Mouse (Mus musculus) heart, embryonic 10.5 days (tissue): Measurements from ENCODE around the gene Itgb5. TPM values are rescaled to one million over a fixed set of nuclear protein-coding genes. Genes with fewer than 3 reads are reported as not detected.

ENCODE experiments used
- DNase-seq: peaks from one replicate; pipeline ENCODE4 v3.0.0-alpha.2; 2017; ENCODE audit warnings: low spot score
- H3K27ac ChIP-seq: fragments of 300-500 bp; sonication (generic); 2 replicates; pipeline ENCODE4 v1.5.1; 2016; ENCODE audit warnings: mild to moderate bottlenecking
- H3K27me3 ChIP-seq: fragments of 300-500 bp; sonication (generic); 2 replicates; pipeline ENCODE4 v1.6.1; 2016; ENCODE audit warnings: mild to moderate bottlenecking; ENCODE audit not compliant: poor library complexity, insufficient read depth, severe bottlenecking
- H3K36me3 ChIP-seq: fragments of 300-500 bp; sonication (generic); 2 replicates; pipeline ENCODE4 v1.6.1; 2016; ENCODE audit warnings: mild to moderate bottlenecking, moderate library complexity
- H3K4me1 ChIP-seq: fragments of 300-500 bp; sonication (generic); 2 replicates; pipeline ENCODE4 v1.6.1; 2016; ENCODE audit warnings: mild to moderate bottlenecking
- H3K4me3 ChIP-seq: fragments of 300-500 bp; sonication (generic); 2 replicates; pipeline ENCODE4 v1.5.1; 2016; ENCODE audit warnings: mild to moderate bottlenecking, moderate library complexity
- H3K9me3 ChIP-seq: fragments of 300-500 bp; sonication (generic); 2 replicates; pipeline ENCODE4 v1.6.1; 2016; ENCODE audit warnings: mild to moderate bottlenecking, moderate library complexity
- WGBS: fragments of 180-500 bp; shearing (Covaris S2); methylation state at CpG from one replicate; pipeline ENCODE4 v1.1.7; 2016; 5-methylcytosine and 5-hydroxymethylcytosine counted together
- polyA plus RNA-seq: library from polyadenylated mRNA; unstranded; fragments of >200 nt; fragmentation: Nextera tagmentation; extraction: Ambion mirVana; gene quantifications from 2 replicates; pipeline ENCODE4 v1.2.1, GENCODE M21; 2016

Gene Itgb5
- polyA plus RNA-seq, 1 experiment from 2014 or later = 35.0 TPM

DNA sequence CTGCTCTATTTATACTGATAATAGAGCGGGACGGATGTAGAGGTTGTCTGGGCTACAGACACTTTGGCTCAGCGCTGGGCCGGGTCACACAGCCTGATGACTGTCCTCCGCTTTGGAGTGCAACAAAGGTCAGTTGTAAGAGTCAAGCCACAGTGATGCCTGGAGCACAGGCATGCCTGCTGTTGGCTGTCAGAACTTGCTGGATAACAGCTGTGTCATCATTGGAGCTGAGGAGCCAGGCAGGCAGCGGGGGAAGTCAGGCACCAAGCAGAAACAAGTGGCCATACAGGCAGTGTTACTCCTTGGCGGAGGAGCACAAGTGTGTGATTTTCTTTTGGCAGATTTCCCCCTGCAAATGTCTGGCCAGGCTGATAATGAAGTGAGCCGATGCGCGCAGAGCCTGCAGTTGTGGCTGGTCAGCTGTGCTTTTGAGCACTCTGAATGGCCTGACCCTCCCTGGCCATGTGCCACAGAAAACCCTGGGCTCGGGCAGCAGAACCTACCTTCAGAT, 111.9 kb downstream of the Itgb5 start:
- WGBS = 18% methylated on average over 11 of the region's 11 CpGs
- no peaks in the 10 kb centered on the region for H3K9me3 ChIP-seq
- DNase-seq = peak; percentile 91
- H3K27me3 ChIP-seq = no peaks in the 10 kb centered on the region
- peak overlapping the region; percentile 85 for H3K27ac ChIP-seq
- 0 out of 2 replicates have a peak, but pooled peaks cover under 1% of the 10 kb centered on the region for H3K36me3 ChIP-seq
- peaks cover 81% of the 10 kb centered on the region for H3K4me1 ChIP-seq
- 0 out of 2 replicates have a peak overlapping the region, but pooled peaks have one; percentile 7 for H3K4me3 ChIP-seq

DNA sequence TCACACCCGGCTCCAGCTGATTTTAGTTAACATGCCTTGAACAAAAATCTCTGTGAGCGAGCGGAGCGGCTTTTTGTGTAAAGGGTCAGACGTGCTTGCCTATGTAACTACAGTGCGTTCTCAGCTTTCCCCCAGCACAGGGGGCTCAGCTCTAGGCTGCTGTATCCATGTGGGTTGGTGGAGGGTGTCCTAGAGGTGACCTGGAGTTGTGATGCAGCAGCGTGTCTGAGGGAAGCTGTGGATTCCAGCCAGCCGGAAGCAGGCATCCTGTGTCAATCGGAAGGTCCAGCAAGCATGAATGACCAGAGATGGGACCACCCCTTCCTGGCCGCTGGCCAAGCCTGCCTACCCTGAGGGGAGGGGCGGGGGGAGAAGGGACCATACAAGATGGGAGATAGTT, 112.9 kb downstream of the Itgb5 start:
- WGBS = 58% methylated on average over 11 of the region's 11 CpGs
- no peak overlapping the region for H3K4me3 ChIP-seq
- H3K4me1 ChIP-seq = peaks cover 84% of the 10 kb centered on the region
- H3K36me3 ChIP-seq = 0 out of 2 replicates have a peak, but pooled peaks cover 4% of the 10 kb centered on the region
- H3K9me3 ChIP-seq = no peaks in the 10 kb centered on the region
- peak; percentile 85 for DNase-seq
- H3K27me3 ChIP-seq = no peaks in the 10 kb centered on the region
- peak overlapping the region; percentile 85 for H3K27ac ChIP-seq

DNA sequence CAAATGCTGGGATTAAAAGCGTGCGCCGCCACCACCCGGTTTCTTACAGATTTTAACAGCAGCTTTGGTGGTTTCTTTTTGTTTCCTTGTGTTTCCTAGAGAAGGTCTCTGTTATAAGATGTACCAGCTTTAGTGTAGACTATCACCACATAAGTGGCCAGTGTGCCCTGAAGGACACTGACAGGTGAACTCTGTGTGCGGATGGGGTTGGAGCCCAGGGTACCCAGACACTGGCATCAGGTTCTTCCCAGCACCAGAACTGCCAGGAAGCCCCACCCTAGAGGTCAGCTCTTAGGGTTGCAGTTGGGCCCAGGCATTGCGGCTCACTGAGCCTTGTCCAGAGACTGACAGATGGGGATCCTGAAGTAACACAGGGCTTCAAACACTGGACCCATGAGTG, 113.9 kb downstream of the Itgb5 start:
- Histone ChIP-seq H3K4me1 (peaks cover 74% of the 10 kb centered on the region), H3K9me3 (no peaks in the 10 kb centered on the region), H3K4me3 (no peak overlapping the region), H3K27ac (no peak overlapping the region), H3K36me3 (peaks cover 9% of the 10 kb centered on the region; the same call in 1 of the 2 replicates), H3K27me3 (no peaks in the 10 kb centered on the region)
- 97% methylated on average over 6 of the region's 6 CpGs for WGBS
- no peak for DNase-seq

DNA sequence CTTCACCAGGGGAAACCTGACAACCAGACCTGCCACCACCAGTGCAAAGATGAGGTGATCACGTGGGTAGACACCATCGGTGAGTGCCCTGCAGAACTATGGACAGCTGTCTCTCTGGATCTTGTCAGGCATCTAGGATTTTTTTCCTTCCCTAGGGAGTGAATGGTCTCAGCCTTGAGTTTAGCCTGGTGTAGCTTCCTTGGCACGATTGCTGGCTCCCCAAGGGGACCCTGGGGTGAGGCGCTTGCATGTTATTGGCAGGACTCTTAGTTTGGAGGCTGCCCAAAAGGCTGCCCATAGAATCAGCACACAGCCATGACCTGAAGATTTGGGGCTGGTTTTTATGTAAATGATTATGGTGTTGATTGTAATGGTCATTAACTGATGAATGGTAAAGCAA, 114.7 kb downstream of the Itgb5 start:
- H3K4me1 ChIP-seq = peaks cover 66% of the 10 kb centered on the region
- peaks cover 14% of the 10 kb centered on the region; the same call in 1 of the 2 replicates for H3K36me3 ChIP-seq
- H3K9me3 ChIP-seq = no peaks in the 10 kb centered on the region
- no peak overlapping the region for H3K27ac ChIP-seq
- H3K27me3 ChIP-seq = no peaks in the 10 kb centered on the region
- no peak for DNase-seq
- WGBS = 87% methylated on average over 4 of the region's 4 CpGs
- no peak overlapping the region for H3K4me3 ChIP-seq

DNA sequence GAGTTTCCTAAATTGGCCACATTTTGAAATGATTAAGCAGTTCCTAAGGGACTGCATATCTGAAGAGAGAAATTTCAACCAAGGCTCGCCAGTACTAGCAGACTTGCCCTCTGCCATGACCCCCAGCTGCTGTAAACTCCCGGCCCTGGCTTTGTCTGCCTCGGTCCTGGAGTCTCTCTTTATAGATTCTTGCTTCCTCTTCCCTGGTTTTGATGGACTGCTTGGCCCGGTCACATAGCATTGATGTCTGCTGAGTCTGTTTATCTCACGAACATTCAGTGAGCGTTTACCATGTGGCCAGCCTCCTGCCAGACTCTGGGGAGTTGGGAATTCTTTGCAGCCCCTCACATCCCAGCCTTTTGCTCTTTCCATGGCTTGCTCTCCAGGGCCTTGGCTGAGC, 115.3 kb downstream of the Itgb5 start:
- Histone ChIP-seq H3K27ac (peak overlapping the region; percentile 72; the same call in 1 of the 2 replicates), H3K4me3 (no peak overlapping the region), H3K4me1 (peaks cover 60% of the 10 kb centered on the region), H3K9me3 (no peaks in the 10 kb centered on the region), H3K36me3 (peaks cover 14% of the 10 kb centered on the region; the same call in 1 of the 2 replicates), H3K27me3 (no peaks in the 10 kb centered on the region)
- no peak for DNase-seq
- 26% methylated on average over 6 of the region's 6 CpGs for WGBS

DNA sequence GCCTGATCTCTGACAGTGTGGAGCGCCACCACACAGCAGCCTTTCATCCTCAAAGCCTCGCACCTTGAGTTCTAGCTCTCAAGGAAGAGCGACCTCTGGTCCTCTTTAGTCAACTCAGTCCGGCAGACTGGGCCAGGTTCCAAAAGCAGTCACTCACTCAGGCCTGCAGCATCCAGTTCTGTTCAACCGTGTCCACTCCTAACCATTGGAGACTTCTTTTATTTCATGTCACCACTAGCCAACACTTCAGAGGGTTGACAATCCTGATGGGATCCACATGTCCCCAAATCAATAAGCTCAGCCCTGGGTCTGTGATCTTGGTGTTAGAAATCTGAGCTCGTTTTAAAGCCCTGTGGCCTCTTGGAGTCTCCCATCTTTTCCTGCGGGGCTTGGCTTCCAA, 116.6 kb downstream of the Itgb5 start:
- Histone ChIP-seq H3K27ac (no peak overlapping the region), H3K36me3 (peaks cover 14% of the 10 kb centered on the region; the same call in 1 of the 2 replicates), H3K9me3 (no peaks in the 10 kb centered on the region), H3K4me3 (no peak overlapping the region), H3K27me3 (no peaks in the 10 kb centered on the region), H3K4me1 (peaks cover 47% of the 10 kb centered on the region)
- DNase-seq = no peak
- WGBS = 57% methylated on average over 7 of the region's 7 CpGs

DNA sequence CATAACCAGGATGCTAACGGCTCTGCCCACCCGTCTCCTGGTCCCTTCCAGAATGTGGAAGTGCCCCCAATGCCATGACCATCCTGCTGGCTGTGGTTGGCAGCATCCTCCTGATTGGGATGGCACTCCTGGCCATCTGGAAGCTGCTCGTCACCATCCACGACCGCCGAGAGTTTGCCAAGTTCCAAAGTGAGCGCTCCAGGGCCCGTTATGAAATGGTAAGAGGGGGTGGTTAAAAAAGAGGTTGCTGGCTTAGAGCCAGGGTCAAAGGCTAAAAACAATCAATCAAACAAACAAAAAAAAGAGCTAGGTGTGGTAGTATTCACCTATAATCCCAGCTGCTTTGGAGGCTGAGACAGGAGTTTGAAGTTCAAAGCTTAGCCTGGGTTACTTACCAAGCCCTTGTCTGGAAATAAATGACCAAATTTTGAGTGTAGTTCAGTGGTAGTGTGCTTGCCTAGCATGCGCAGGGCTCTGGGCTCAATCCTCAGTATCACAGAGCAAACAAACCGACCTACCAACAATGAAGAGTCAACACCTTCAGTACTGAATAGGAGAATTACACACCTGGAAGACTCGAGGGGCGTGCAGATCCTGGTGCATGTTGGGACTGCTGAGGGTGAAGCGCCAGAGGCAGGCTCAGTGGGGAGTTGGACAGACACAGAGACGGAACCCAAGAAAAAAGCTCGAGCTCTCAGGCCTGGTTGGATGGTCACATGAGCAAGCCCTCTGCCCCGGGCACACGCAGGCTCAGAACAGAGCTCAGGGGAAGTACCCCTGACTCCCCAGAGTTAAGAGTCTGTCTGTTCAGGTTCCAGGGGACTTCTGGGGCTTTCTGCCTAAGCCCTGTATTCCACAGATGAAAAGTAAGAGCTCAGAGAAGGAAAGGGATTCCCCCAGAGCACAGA, 118.5 kb downstream of the Itgb5 start:
- peaks cover 28% of the 10 kb centered on the region for H3K4me1 ChIP-seq
- H3K9me3 ChIP-seq = no peaks in the 10 kb centered on the region
- DNase-seq = no peak
- no peak overlapping the region for H3K27ac ChIP-seq
- H3K4me3 ChIP-seq = no peak overlapping the region
- peaks cover 15% of the 10 kb centered on the region; the same call in 1 of the 2 replicates for H3K36me3 ChIP-seq
- H3K27me3 ChIP-seq = no peaks in the 10 kb centered on the region
- 81% methylated on average over 17 of the region's 17 CpGs for WGBS

DNA sequence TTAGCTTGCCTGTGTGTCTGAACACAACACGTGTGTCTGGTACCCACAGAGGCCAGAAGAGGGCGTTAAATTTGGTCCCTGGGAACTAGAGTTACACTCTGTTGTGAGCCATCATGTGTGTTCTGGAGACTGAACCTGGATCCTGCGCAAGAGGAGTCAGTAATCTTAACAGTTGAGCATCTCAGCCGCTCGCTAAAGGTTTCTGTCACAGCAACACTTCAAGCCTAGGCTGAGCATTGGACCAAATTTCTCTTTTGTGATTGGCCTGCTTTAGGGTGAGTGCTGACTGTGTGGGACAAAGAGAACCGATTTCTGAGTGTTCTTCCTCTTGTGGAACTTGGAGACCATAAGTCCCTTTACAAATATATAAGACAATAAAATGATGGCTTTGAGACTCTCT, 120.9 kb downstream of the Itgb5 start:
- H3K27ac ChIP-seq = no peak overlapping the region
- H3K27me3 ChIP-seq = no peaks in the 10 kb centered on the region
- H3K9me3 ChIP-seq = no peaks in the 10 kb centered on the region
- peaks cover 40% of the 10 kb centered on the region for H3K36me3 ChIP-seq
- DNase-seq = no peak
- no peak overlapping the region for H3K4me3 ChIP-seq
- H3K4me1 ChIP-seq = peaks cover 12% of the 10 kb centered on the region
- WGBS = 78% methylated on average over 6 of the region's 6 CpGs

DNA sequence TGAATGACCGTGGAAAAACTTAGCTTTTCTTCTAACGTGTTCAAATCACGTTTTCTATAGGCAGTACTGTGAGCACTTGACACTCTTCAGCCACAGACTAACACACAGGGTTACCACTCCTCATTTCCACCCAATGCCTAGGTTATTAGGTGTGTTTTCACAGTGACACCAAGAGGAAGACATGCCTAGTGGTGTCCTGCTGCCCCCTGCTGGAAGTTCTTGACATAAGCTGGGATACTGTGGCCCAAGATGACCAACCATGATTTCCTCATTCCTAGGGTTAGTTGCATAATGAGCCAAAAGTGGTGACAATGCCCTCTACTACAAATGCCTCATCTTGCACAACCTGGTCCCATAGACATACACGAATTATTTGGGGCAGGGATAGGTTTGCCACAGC, 121.4 kb downstream of the Itgb5 start:
- peak; percentile 90 for DNase-seq
- H3K27me3 ChIP-seq = no peaks in the 10 kb centered on the region
- H3K9me3 ChIP-seq = no peaks in the 10 kb centered on the region
- WGBS = 32% methylated on average over 4 of the region's 4 CpGs
- no peak overlapping the region for H3K4me3 ChIP-seq
- H3K27ac ChIP-seq = no peak overlapping the region
- peaks cover 44% of the 10 kb centered on the region for H3K36me3 ChIP-seq
- peaks cover 9% of the 10 kb centered on the region for H3K4me1 ChIP-seq

DNA sequence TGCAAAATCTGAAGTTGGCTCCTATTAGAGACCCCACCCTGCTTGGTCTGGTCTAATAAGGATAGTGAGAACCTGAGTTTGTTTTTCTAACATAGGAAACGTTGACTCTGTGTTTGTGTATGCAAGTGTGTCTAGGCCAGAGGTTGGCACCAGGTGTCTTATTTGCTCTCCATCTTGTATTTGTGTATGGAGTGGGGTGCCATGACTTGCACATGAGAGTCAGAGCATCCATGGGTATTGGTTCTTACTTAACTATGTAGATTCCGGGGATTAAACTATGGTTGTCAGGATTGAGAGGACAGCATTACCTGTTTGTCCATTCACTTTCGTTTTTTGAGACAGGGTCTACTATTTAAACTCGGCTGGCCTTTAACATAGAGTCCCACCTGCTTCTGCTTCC, 123.5 kb downstream of the Itgb5 start:
- peaks cover 61% of the 10 kb centered on the region for H3K36me3 ChIP-seq
- WGBS = 80% methylated on average over 4 of the region's 4 CpGs

DNA sequence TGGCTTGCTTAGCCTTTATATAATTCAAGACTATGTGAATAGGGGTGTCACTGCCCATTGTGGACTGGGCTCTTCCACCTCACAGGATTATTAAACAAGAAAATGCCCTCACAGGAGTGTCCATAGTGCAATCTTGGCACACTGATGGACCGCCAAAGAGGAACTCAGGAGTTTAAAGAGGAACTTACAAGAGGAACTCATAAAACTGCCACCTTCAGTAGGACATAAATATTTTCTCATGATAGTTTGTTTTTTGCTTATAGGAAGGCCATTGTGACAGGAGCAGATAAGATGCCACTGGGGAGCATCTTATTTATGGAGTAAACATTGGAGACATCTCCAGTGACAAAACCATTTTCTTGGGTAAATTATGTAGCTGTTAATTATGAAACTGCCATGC, 125.3 kb downstream of the Itgb5 start:
- 98% methylated on average over 1 of the region's 1 CpGs for WGBS

More for the DNA sequence above, 123.5 kb downstream of the Itgb5 start:
- Histone ChIP-seq H3K4me3 (no peak overlapping the region), H3K27ac (no peak overlapping the region), H3K27me3 (no peaks in the 10 kb centered on the region), H3K4me1 (no peaks in the 10 kb centered on the region), H3K9me3 (no peaks in the 10 kb centered on the region)
- no peak for DNase-seq

DNA sequence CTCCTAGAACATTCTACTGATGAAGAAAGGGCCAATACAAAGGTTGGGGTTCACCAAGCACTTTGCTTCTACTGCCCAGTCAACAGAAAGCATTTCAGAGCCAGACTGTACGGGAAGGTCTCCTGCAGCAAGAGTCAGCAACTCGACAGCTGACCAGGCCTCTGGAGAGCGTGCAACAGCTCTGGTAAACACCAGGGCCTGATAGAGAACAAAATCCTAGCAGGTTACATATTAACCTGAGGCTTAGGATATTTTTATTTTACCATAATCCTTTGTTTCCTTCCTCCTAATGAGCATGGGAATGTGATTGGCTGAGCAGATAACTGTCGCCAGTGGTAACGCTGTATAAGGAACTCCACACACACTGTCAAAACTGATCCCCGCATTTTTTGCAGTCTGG, 134.0 kb downstream of the Itgb5 start:
- no peak for DNase-seq
- H3K9me3 ChIP-seq = no peaks in the 10 kb centered on the region
- H3K4me3 ChIP-seq = no peak overlapping the region
- H3K27ac ChIP-seq = no peak overlapping the region
- H3K36me3 ChIP-seq = peaks cover 52% of the 10 kb centered on the region
- no peaks in the 10 kb centered on the region for H3K27me3 ChIP-seq
- H3K4me1 ChIP-seq = peaks cover 11% of the 10 kb centered on the region
- WGBS = 89% methylated on average over 6 of the region's 6 CpGs

More for the DNA sequence above, 125.3 kb downstream of the Itgb5 start:
- peaks cover 70% of the 10 kb centered on the region for H3K36me3 ChIP-seq
- no peak overlapping the region for H3K4me3 ChIP-seq
- H3K9me3 ChIP-seq = no peaks in the 10 kb centered on the region
- no peaks in the 10 kb centered on the region for H3K4me1 ChIP-seq
- DNase-seq = no peak
- no peak overlapping the region for H3K27ac ChIP-seq
- no peaks in the 10 kb centered on the region for H3K27me3 ChIP-seq

DNA sequence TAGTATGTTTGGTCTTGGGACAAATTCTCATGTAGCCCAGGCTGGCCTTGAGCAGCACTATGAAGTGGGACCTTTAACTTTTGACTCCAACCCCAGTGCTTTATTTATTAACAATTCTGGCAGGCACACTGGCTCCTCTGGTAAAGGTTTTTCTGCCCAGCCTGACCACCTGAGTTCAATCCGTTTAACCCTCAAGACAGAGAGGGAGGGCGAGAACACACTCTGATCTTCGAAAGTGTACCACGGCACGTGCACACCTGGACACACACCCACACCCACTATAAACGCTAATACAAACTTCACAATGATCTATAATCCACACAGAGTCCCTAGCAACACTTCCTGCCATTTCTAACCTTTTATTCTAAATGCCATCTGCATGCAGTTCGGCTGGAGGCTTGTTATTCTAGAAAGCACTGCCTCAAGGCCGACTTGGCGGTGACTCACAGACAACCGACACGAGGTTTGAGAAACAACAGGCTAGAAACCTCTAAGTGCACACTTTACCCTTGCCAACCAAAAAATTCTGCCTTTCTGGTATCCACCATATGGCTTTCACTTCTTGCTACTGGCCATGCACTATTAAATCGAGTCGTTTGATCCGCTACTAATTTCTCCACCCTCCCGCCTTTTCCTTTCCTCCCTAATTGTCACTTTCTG, 136.5 kb downstream of the Itgb5 start:
- peaks cover 27% of the 10 kb centered on the region for H3K36me3 ChIP-seq
- H3K27ac ChIP-seq = peak overlapping the region; percentile 93
- H3K9me3 ChIP-seq = no peaks in the 10 kb centered on the region
- WGBS = 19% methylated on average over 15 of the region's 15 CpGs
- DNase-seq = no peak
- H3K4me1 ChIP-seq = peaks cover 11% of the 10 kb centered on the region
- H3K27me3 ChIP-seq = no peaks in the 10 kb centered on the region
- peak overlapping the region; percentile 95 for H3K4me3 ChIP-seq
